In the genomic region with DNA sequence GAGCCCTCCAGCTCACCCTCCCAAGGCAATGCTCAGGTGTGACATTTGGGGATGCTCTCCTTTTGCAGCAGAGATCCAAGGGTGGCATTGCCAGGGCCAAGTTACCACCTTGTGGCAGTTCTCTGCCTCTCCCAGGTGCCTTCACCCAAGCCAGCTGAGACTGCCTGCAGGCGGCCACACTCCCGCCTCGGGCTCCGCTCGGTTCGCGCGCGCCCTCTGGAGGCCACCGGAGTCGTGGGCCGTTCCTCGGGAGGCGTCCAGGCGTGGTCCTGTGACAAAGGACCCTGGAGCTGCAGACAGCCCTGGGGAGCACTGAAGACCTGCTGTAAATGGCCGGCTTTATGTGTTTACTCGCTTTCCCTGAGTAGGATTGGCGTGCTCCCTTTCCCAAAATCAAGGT, we compare ENCODE assay signal across 8 mouse cellular contexts. TPM values are rescaled to one million over a fixed set of nuclear protein-coding genes. Genes with fewer than 3 reads are reported as not detected.
DNase-seq lines count a peak whose midpoint lies in the region; ATAC-seq and TF ChIP-seq lines count a peak whose summit lies in the region.

No protein-coding gene starts in this region.

- peak; percentile 23 for DNase-seq in c-Kit-positive CD71-positive TER-119-positive erythroid progenitor cells, embryonic 14.5 days (ENCODE audit: low spot score)
- DNase-seq in heart, postnatal 14 days, result peak; percentile 90 to 93
- peak; percentile 72 to 93 for DNase-seq in kidney, postnatal 36 days
- peak; percentile 75 to 86 for DNase-seq in lung, adult 18-20 months
- peak; percentile 93 for DNase-seq in testis, postnatal 10 days (ENCODE audit: low spot score)

- H3K27me3 ChIP-seq in E14TG2a.4 (ENCODE audit: insufficient read depth, low read length), result peaks cover 4% of the 10 kb centered on the region; the same call in 1 of the 2 replicates
- no peaks in the 10 kb centered on the region for H3K27me3 ChIP-seq in forebrain, embryonic 13.5 days
- H3K27me3 ChIP-seq in neural tube, embryonic 14.5 days (ENCODE audit: control insufficient read depth, insufficient read depth, low read length), result no peaks in the 10 kb centered on the region

- no peak overlapping the region for H3K9ac ChIP-seq in forebrain, embryonic 13.5 days
- no peak overlapping the region for H3K9ac ChIP-seq in neural tube, embryonic 14.5 days (replicated peaks; ENCODE audit: low read depth, low read length)

- peak; percentile 88 for ATAC-seq in forebrain, embryonic 13.5 days
- peak; percentile 79 for ATAC-seq in neural tube, embryonic 14.5 days (ENCODE audit: low read depth)

- H3K27ac ChIP-seq in forebrain, embryonic 13.5 days, result no peak overlapping the region
- no peak overlapping the region for H3K27ac ChIP-seq in neural tube, embryonic 14.5 days (ENCODE audit: low read depth, low read length)

- intact Hi-C loops in heart, postnatal 14 days (cut with DNase I), result loop anchor here (1.0 to 2.0 kb wide), 2 partner anchors 30 to 70 kb away; a partner anchor contains a TSS

- peaks cover 6% of the 10 kb centered on the region; the same call in 1 of the 2 replicates for H3K36me3 ChIP-seq in E14TG2a.4 (ENCODE audit: insufficient read depth, low read length)
- H3K36me3 ChIP-seq in forebrain, embryonic 13.5 days (ENCODE audit: poor library complexity, severe bottlenecking), result peaks cover 7% of the 10 kb centered on the region; the same call in 1 of the 2 replicates
- H3K36me3 ChIP-seq in neural tube, embryonic 14.5 days (ENCODE audit: control insufficient read depth, insufficient read depth, low read length), result no peaks in the 10 kb centered on the region

- H3K4me2 ChIP-seq in forebrain, embryonic 13.5 days, result peak overlapping the region; percentile 17; the same call in 1 of the 2 replicates
- no peak overlapping the region for H3K4me2 ChIP-seq in neural tube, embryonic 14.5 days (ENCODE audit: low read depth, low read length)

- no peaks in the 10 kb centered on the region for H3K9me3 ChIP-seq in E14TG2a.4 (ENCODE audit: low read length)
- H3K9me3 ChIP-seq in forebrain, embryonic 13.5 days (replicated peaks), result no peaks in the 10 kb centered on the region
- H3K9me3 ChIP-seq in neural tube, embryonic 14.5 days (ENCODE audit: control insufficient read depth, low read length), result no peaks in the 10 kb centered on the region

- 2% methylated on average over 18 of the region's 18 CpGs for WGBS in forebrain, embryonic 13.5 days
- 2% methylated on average over 18 of the region's 18 CpGs for WGBS in neural tube, embryonic 14.5 days

- peak; percentile 7; the same call in 1 of the 2 replicates for TF ChIP-seq CTCF in E14TG2a.4 (conservative IDR thresholded peaks at IDR 0.05; ENCODE audit: low read length)

- H3K4me1 ChIP-seq in E14TG2a.4 (replicated peaks; ENCODE audit: low read depth, low read length), result peaks cover 8% of the 10 kb centered on the region; the same call in 1 of the 2 replicates
- peaks cover 5% of the 10 kb centered on the region; the same call in 1 of the 2 replicates for H3K4me1 ChIP-seq in forebrain, embryonic 13.5 days
- H3K4me1 ChIP-seq in neural tube, embryonic 14.5 days (ENCODE audit: control insufficient read depth, insufficient read depth, low read length), result no peaks in the 10 kb centered on the region

- H3K4me3 ChIP-seq in E14TG2a.4 (replicated peaks; ENCODE audit: low read length), result no peak overlapping the region
- H3K4me3 ChIP-seq in forebrain, embryonic 13.5 days, result no peak overlapping the region
- H3K4me3 ChIP-seq in neural tube, embryonic 14.5 days (ENCODE audit: low read depth, low read length), result no peak overlapping the region

RNA-seq across cellular contexts. Expression of a gene that starts 14.5 kb away (rescaled TPM):
- polyA plus RNA-seq in forebrain, embryonic 13.5 days (2015; fragmentation: Nextera tagmentation; extraction: Ambion mirVana), result 109 and 119 TPM in 2 replicates
- 100 to 1,000 TPM in 1 of 2 experiments, 10 to 100 TPM in 1; 91.9 to 101 TPM for total RNA-seq in heart, postnatal 14 days (2021)
- 113 and 127 TPM in 2 replicates for polyA plus RNA-seq in neural tube, embryonic 14.5 days (2014; fragmentation: Nextera tagmentation; extraction: Ambion mirVana)

RNA-seq across cellular contexts. Expression of a gene that starts 26.9 kb away (rescaled TPM):
- 0.67 and 0.74 TPM in 2 replicates for polyA plus RNA-seq in forebrain, embryonic 13.5 days (2015; fragmentation: Nextera tagmentation; extraction: Ambion mirVana)
- 10 to 100 TPM; 36.5 to 37.6 TPM for total RNA-seq in heart, postnatal 14 days (2021)
- 0.29 and 0.93 TPM in 2 replicates for polyA plus RNA-seq in neural tube, embryonic 14.5 days (2014; fragmentation: Nextera tagmentation; extraction: Ambion mirVana)

Comparison
In these comparisons a context has a peak if more than half of its experiments do, and no peak if none do; other contexts are left out.
1. DNase-seq: peak in every context shown above with its lines; median percentile 93 in testis, postnatal 10 days; 92 in heart, postnatal 14 days; 82 in kidney, postnatal 36 days; 80 in lung, adult 18-20 months; 23 in c-Kit-positive CD71-positive TER-119-positive erythroid progenitor cells, embryonic 14.5 days.